Mouse (Mus musculus) heart, embryonic 14.5 days (tissue): ENCODE measurements around the gene Cdrt4. TPM values are rescaled to one million over a fixed set of nuclear protein-coding genes. Genes with fewer than 3 reads are reported as not detected.

Experiments used
- polyA plus RNA-seq: library from polyadenylated mRNA; unstranded; fragments of >200 nt; fragmentation: Nextera tagmentation; extraction: Ambion mirVana; gene quantifications from 2 replicates; pipeline ENCODE4 v1.2.1, GENCODE M21; 2014

Cdrt4 gene
- polyA plus RNA-seq, 1 experiment from 2014 or later: not detected

Other genes starting within 250 kb of the Cdrt4 start
- gene Zfp287, start 219.3 kb upstream of the Cdrt4 start, polyA plus RNA-seq: 4.8 and 5.4 TPM in 2 replicates
- not detected in 2 replicates for gene Gm10428, start 198.1 kb upstream of the Cdrt4 start, polyA plus RNA-seq
- gene Zfp286, start 161.7 kb upstream of the Cdrt4 start, polyA plus RNA-seq: 8.4 and 13.9 TPM in 2 replicates
- 4.0 and 5.4 TPM in 2 replicates for gene Trim16, start 131.0 kb upstream of the Cdrt4 start, polyA plus RNA-seq
- 0.11 and 0.14 TPM in 2 replicates for gene Fbxw10, start 104.1 kb upstream of the Cdrt4 start, polyA plus RNA-seq
- gene Tvp23b, start 71.7 kb upstream of the Cdrt4 start, polyA plus RNA-seq: 46.0 and 49.3 TPM in 2 replicates
- gene Tekt3, start 110.5 kb downstream of the Cdrt4 start, polyA plus RNA-seq: not detected in 2 replicates
- 88.7 and 95.6 TPM in 2 replicates for gene Pmp22, start 177.8 kb downstream of the Cdrt4 start, polyA plus RNA-seq